Mouse (Mus musculus) brain, embryonic 14.5 days (tissue): ENCODE results near the gene Zfp831.

ENCODE experiments used
- CTCF ChIP-seq: fragments of 200-500 bp; IDR thresholded peaks from 2 replicates; pipeline ENCODE4 v1.5.1; 2012; ENCODE audit warnings: inconsistent platforms, mild to moderate bottlenecking, moderate library complexity, borderline replicate concordance; ENCODE audit not compliant: insufficient read depth, insufficient read length; ENCODE audit errors: extremely low read depth
- POLR2A ChIP-seq: fragments of 200-500 bp; IDR thresholded peaks from 2 replicates; pipeline ENCODE4 v1.6.1; 2012; ENCODE audit warnings: mild to moderate bottlenecking, inconsistent platforms, borderline replicate concordance; ENCODE audit not compliant: poor library complexity, insufficient read depth, insufficient read length, severe bottlenecking; ENCODE audit errors: extremely low read depth

GRCm38 (mm10) chr2:174601938-174602685 is 41.2 kb upstream of the Zfp831 start:
- no peak for TF ChIP-seq CTCF
- no peak for TF ChIP-seq POLR2A
